Mouse (Mus musculus) lung, embryonic 14.5 days (tissue): ENCODE measurements around the gene Rapgef5. TPM values are rescaled to one million over a fixed set of nuclear protein-coding genes. Genes with fewer than 3 reads are reported as not detected.

Source experiments
- ATAC-seq: fragments of 200-750 bp; cut with Nextera tagmentation; 2 replicates; pipeline ENCODE4 v1.8.0; 2017; ENCODE audit warnings: mild to moderate bottlenecking, moderate TSS enrichment, moderate library complexity; ENCODE audit not compliant: insufficient read depth
- DNase-seq: peaks from one replicate; pipeline ENCODE4 v3.0.0-alpha.2; 2015
- H3K27ac ChIP-seq: fragments of 300-500 bp; sonication (generic); 2 replicates; pipeline ENCODE4 v1.5.1; 2014; ENCODE audit warnings: low read depth, mild to moderate bottlenecking, moderate library complexity
- H3K27me3 ChIP-seq: fragments of 300-500 bp; sonication (generic); 2 replicates; pipeline ENCODE4 v1.6.1; 2014; ENCODE audit warnings: low read length, control low read depth; ENCODE audit not compliant: insufficient read depth
- H3K36me3 ChIP-seq: fragments of 300-500 bp; sonication (generic); 2 replicates; pipeline ENCODE4 v1.6.1; 2014; ENCODE audit warnings: control low read depth; ENCODE audit not compliant: insufficient read depth
- H3K4me1 ChIP-seq: fragments of 300-500 bp; sonication (generic); 2 replicates; pipeline ENCODE4 v1.6.1; 2014; ENCODE audit warnings: antibody characterized with exemption, control low read depth; ENCODE audit not compliant: insufficient read depth
- H3K4me2 ChIP-seq: fragments of 300-500 bp; sonication (generic); 2 replicates; pipeline ENCODE4 v1.6.1; 2014; ENCODE audit warnings: mild to moderate bottlenecking
- H3K4me3 ChIP-seq: fragments of 300-500 bp; sonication (generic); 2 replicates; pipeline ENCODE4 v1.5.1; 2014; ENCODE audit warnings: low read depth, low read length
- H3K9ac ChIP-seq: fragments of 300-500 bp; sonication (generic); 2 replicates; pipeline ENCODE4 v1.6.1; 2014
- H3K9me3 ChIP-seq: fragments of 300-500 bp; sonication (generic); 2 replicates; pipeline ENCODE4 v1.6.1; 2016; ENCODE audit warnings: low read depth, low read length, control low read depth
- CTCF ChIP-seq: IDR thresholded peaks from 2 replicates; pipeline ENCODE4 v1.5.1; 2016; ENCODE audit warnings: antibody characterized with exemption, low read depth
- WGBS: fragments of 180-500 bp; shearing (Covaris S2); extraction: QIAGEN DNeasy Blood & Tissue Kit; methylation state at CpG from one replicate; pipeline ENCODE4 v1.1.7; 2014; 5-methylcytosine and 5-hydroxymethylcytosine counted together
- polyA plus RNA-seq: library from polyadenylated mRNA; unstranded; fragments of >200 nt; fragmentation: Nextera tagmentation; extraction: Ambion mirVana; gene quantifications from 2 replicates; pipeline ENCODE4 v1.2.1, GENCODE M21; 2014

Gene Rapgef5
- 21.5 and 22.9 TPM in 2 replicates for polyA plus RNA-seq

- WGBS = 85% methylated on average over 2 of the region's 2 CpGs
- no peak for TF ChIP-seq CTCF
- no peaks in the 10 kb centered on the region for H3K4me1 ChIP-seq
- H3K27me3 ChIP-seq = no peaks in the 10 kb centered on the region
- H3K4me3 ChIP-seq = no peak within 1 kb of the TSS
- H3K4me2 ChIP-seq = no peak within 1 kb of the TSS
- no peak within 1 kb of the TSS for H3K9ac ChIP-seq
- ATAC-seq = no peak
- H3K36me3 ChIP-seq = no peaks in the 10 kb centered on the region
- H3K27ac ChIP-seq = no peak within 1 kb of the TSS
- DNase-seq = no peak
- H3K9me3 ChIP-seq = no peaks in the 10 kb centered on the region
Measured at GRCm38 (mm10) chr12:117516179-117516578, at the start of gene Rapgef5. Gene Rapgef5 (plus strand): TSS chr12:117516479.

- ATAC-seq (peak; percentile 81), DNase-seq (peak; percentile 67)
- Histone ChIP-seq H3K9me3 (no peaks in the 10 kb centered on the region), H3K27me3 (no peaks in the 10 kb centered on the region), H3K27ac (no peak overlapping the region), H3K36me3 (no peaks in the 10 kb centered on the region), H3K4me1 (no peaks in the 10 kb centered on the region), H3K4me2 (no peak overlapping the region), H3K9ac (no peak overlapping the region), H3K4me3 (no peak overlapping the region)
- TF ChIP-seq CTCF = no peak
- WGBS = 24% methylated on average over 5 of the region's 5 CpGs
Measured at GRCm38 (mm10) chr12:117468329-117468728, 48.0 kb upstream of the Rapgef5 start.

DNA sequence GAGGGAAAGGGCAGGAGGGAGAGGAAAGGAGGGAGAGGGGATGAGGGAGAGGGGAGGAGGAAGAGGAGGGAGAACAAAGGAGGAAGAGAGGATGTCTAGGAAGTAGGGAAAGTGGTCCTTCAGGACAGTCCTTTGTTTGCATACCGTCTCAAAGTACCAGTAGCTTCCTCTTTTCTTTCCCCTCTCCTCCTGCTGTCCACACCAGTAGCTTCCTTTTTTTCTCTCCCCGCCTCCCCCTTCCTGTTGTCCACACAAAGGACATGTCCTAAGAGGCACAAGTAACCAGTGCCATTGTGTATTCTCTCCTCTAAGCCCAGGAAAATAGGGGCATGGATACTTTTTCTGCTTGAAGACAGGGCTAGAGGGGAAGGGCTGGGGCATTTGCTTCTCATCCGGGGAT lies 37.3 kb upstream of the Rapgef5 start:
- peak; percentile 28; the same call in 1 of the 2 replicates for ATAC-seq
- Histone ChIP-seq H3K27ac (peak overlapping the region; percentile 3; the same call in 1 of the 2 replicates), H3K9ac (no peak overlapping the region), H3K4me3 (no peak overlapping the region), H3K36me3 (no peaks in the 10 kb centered on the region), H3K4me1 (no peaks in the 10 kb centered on the region), H3K27me3 (no peaks in the 10 kb centered on the region), H3K4me2 (no peak overlapping the region), H3K9me3 (no peaks in the 10 kb centered on the region)
- TF ChIP-seq CTCF = no peak
- peak; percentile 37 for DNase-seq
- WGBS = 49% methylated on average over 3 of the region's 3 CpGs

GRCm38 (mm10) chr12:117479680-117480079 lies 36.6 kb upstream of the Rapgef5 start:
- 50% methylated on average over 7 of the region's 7 CpGs for WGBS
- Histone ChIP-seq H3K9me3 (no peaks in the 10 kb centered on the region), H3K4me2 (peak overlapping the region; percentile 20), H3K27me3 (no peaks in the 10 kb centered on the region), H3K4me1 (no peaks in the 10 kb centered on the region), H3K36me3 (no peaks in the 10 kb centered on the region), H3K27ac (peak overlapping the region; percentile 3), H3K9ac (no peak overlapping the region), H3K4me3 (no peak overlapping the region)
- DNase-seq = peak; percentile 35
- TF ChIP-seq CTCF = no peak
- ATAC-seq = peak; percentile 41; the same call in 1 of the 2 replicates

- H3K27ac ChIP-seq = no peak overlapping the region
- H3K9me3 ChIP-seq = no peaks in the 10 kb centered on the region
- WGBS = 64% methylated on average over 3 of the region's 3 CpGs
- ATAC-seq = no peak
- no peak overlapping the region for H3K4me2 ChIP-seq
- no peaks in the 10 kb centered on the region for H3K27me3 ChIP-seq
- no peak overlapping the region for H3K9ac ChIP-seq
- DNase-seq = no peak
- no peak for TF ChIP-seq CTCF
- no peaks in the 10 kb centered on the region for H3K4me1 ChIP-seq
- H3K4me3 ChIP-seq = no peak overlapping the region
- H3K36me3 ChIP-seq = no peaks in the 10 kb centered on the region
Measured at GRCm38 (mm10) chr12:117480958-117481357, 35.3 kb upstream of the Rapgef5 start.

- Histone ChIP-seq H3K27ac (peak overlapping the region; percentile 7; the same call in 1 of the 2 replicates), H3K9me3 (no peaks in the 10 kb centered on the region), H3K4me3 (no peak overlapping the region), H3K4me2 (no peak overlapping the region), H3K4me1 (no peaks in the 10 kb centered on the region), H3K36me3 (no peaks in the 10 kb centered on the region), H3K9ac (no peak overlapping the region), H3K27me3 (no peaks in the 10 kb centered on the region)
- WGBS = 11% methylated on average over 3 of the region's 3 CpGs
- ATAC-seq (no peak), DNase-seq (peak; percentile 45)
- no peak for TF ChIP-seq CTCF
Measured at GRCm38 (mm10) chr12:117482665-117483064, 33.6 kb upstream of the Rapgef5 start.

- Histone ChIP-seq H3K9ac (no peak overlapping the region), H3K27ac (no peak overlapping the region), H3K27me3 (no peaks in the 10 kb centered on the region), H3K4me1 (no peaks in the 10 kb centered on the region), H3K36me3 (no peaks in the 10 kb centered on the region), H3K4me2 (no peak overlapping the region), H3K9me3 (no peaks in the 10 kb centered on the region), H3K4me3 (no peak overlapping the region)
- 67% methylated on average over 4 of the region's 4 CpGs for WGBS
- no peak for TF ChIP-seq CTCF
- ATAC-seq (no peak), DNase-seq (peak; percentile 67)
Measured at GRCm38 (mm10) chr12:117486118-117487057, 29.9 kb upstream of the Rapgef5 start.
